Mouse (Mus musculus) neural tube, embryonic 12.5 days (tissue): ENCODE measurements at regions not wholly inside any gene's neighbourhood (a gene's known extent, or its start where the extent isn't known, plus 50 kb on each side); places are given as distances from the start of the nearest gene placed in this dataset.
A peak's percentile ranks its signal among the peaks of the same experiment; 100 is the strongest.

ENCODE experiments used
- ATAC-seq: fragments of 200-750 bp; cut with Nextera tagmentation; 2 replicates; pipeline ENCODE4 v1.8.0; 2017; ENCODE audit warnings: low read depth, mild to moderate bottlenecking, moderate TSS enrichment, moderate library complexity; ENCODE audit not compliant: low FRiP score
- H3K27ac ChIP-seq: fragments of 300-500 bp; sonication (generic); 2 replicates; pipeline ENCODE4 v1.5.1; 2016
- H3K27me3 ChIP-seq: fragments of 300-500 bp; sonication (generic); replicated peaks from 2 replicates; pipeline ENCODE4 v1.6.1; 2016; ENCODE audit warnings: mild to moderate bottlenecking
- H3K36me3 ChIP-seq: fragments of 300-500 bp; sonication (generic); 2 replicates; pipeline ENCODE4 v1.6.1; 2016; ENCODE audit warnings: mild to moderate bottlenecking
- H3K4me1 ChIP-seq: fragments of 300-500 bp; sonication (generic); 2 replicates; pipeline ENCODE4 v1.6.1; 2016
- H3K4me2 ChIP-seq: fragments of 300-500 bp; sonication (generic); replicated peaks from 2 replicates; pipeline ENCODE4 v1.6.1; 2016; ENCODE audit warnings: mild to moderate bottlenecking
- H3K4me3 ChIP-seq: fragments of 300-500 bp; sonication (generic); 2 replicates; pipeline ENCODE4 v1.5.1; 2016
- H3K9ac ChIP-seq: fragments of 300-500 bp; sonication (generic); 2 replicates; pipeline ENCODE4 v1.6.1; 2016; ENCODE audit warnings: mild to moderate bottlenecking
- H3K9me3 ChIP-seq: fragments of 300-500 bp; sonication (generic); 2 replicates; pipeline ENCODE4 v1.6.1; 2016; ENCODE audit warnings: mild to moderate bottlenecking
- WGBS: fragments of 180-500 bp; shearing (Covaris S2); methylation state at CpG from one replicate; pipeline ENCODE4 v1.1.7; 2016; 5-methylcytosine and 5-hydroxymethylcytosine counted together

- 70% methylated on average over 8 of the region's 8 CpGs for WGBS
- Histone ChIP-seq H3K27ac (no peak overlapping the region), H3K4me2 (no peak overlapping the region), H3K27me3 (no peaks in the 10 kb centered on the region), H3K9me3 (no peaks in the 10 kb centered on the region), H3K36me3 (no peaks in the 10 kb centered on the region), H3K4me1 (peaks cover 2% of the 10 kb centered on the region; the same call in 1 of the 2 replicates), H3K9ac (no peak overlapping the region), H3K4me3 (no peak overlapping the region)
- no peak for ATAC-seq
These were observed 266.7 kb upstream of the A1bg start for GRCm38 (mm10) chr15:61189481-61189880.

- no peak overlapping the region for H3K4me2 ChIP-seq
- H3K9me3 ChIP-seq = no peaks in the 10 kb centered on the region
- ATAC-seq = no peak
- no peak overlapping the region for H3K27ac ChIP-seq
- 14% methylated on average over 2 of the region's 2 CpGs for WGBS
- H3K36me3 ChIP-seq = no peaks in the 10 kb centered on the region
- H3K4me1 ChIP-seq = peaks cover 9% of the 10 kb centered on the region; the same call in 1 of the 2 replicates
- no peaks in the 10 kb centered on the region for H3K27me3 ChIP-seq
- H3K4me3 ChIP-seq = no peak overlapping the region
- H3K9ac ChIP-seq = no peak overlapping the region
These were observed 261.8 kb upstream of the A1bg start for GRCm38 (mm10) chr15:61184597-61184963.

GRCm38 (mm10) chr15:61183751-61184596 lies 261.2 kb upstream of the A1bg start:
- no peak overlapping the region for H3K4me3 ChIP-seq
- no peak overlapping the region for H3K4me2 ChIP-seq
- no peak overlapping the region for H3K9ac ChIP-seq
- peaks cover 9% of the 10 kb centered on the region; the same call in 1 of the 2 replicates for H3K4me1 ChIP-seq
- no peaks in the 10 kb centered on the region for H3K9me3 ChIP-seq
- no peaks in the 10 kb centered on the region for H3K36me3 ChIP-seq
- no peaks in the 10 kb centered on the region for H3K27me3 ChIP-seq
- ATAC-seq = 0 out of 2 replicates have a peak, but pooled peaks have one; percentile 37
- WGBS = 14% methylated on average over 11 of the region's 11 CpGs
- no peak overlapping the region for H3K27ac ChIP-seq

GRCm38 (mm10) chr15:61183291-61183690 lies 260.5 kb upstream of the A1bg start:
- Histone ChIP-seq H3K9ac (no peak overlapping the region), H3K4me2 (no peak overlapping the region), H3K4me3 (no peak overlapping the region), H3K4me1 (peaks cover 9% of the 10 kb centered on the region; the same call in 1 of the 2 replicates), H3K36me3 (no peaks in the 10 kb centered on the region), H3K9me3 (no peaks in the 10 kb centered on the region), H3K27me3 (no peaks in the 10 kb centered on the region), H3K27ac (no peak overlapping the region)
- WGBS = 18% methylated on average over 5 of the region's 5 CpGs
- no peak for ATAC-seq

- no peak for ATAC-seq
- no peak overlapping the region for H3K4me3 ChIP-seq
- no peaks in the 10 kb centered on the region for H3K9me3 ChIP-seq
- 87% methylated on average over 1 of the region's 1 CpGs for WGBS
- no peak overlapping the region for H3K9ac ChIP-seq
- H3K27ac ChIP-seq = no peak overlapping the region
- no peak overlapping the region for H3K4me2 ChIP-seq
- H3K27me3 ChIP-seq = no peaks in the 10 kb centered on the region
- H3K4me1 ChIP-seq = no peaks in the 10 kb centered on the region
- no peaks in the 10 kb centered on the region for H3K36me3 ChIP-seq
These were observed 246.1 kb upstream of the A1bg start for GRCm38 (mm10) chr15:61168842-61169416.

GRCm38 (mm10) chr15:61165050-61165449 lies 242.2 kb upstream of the A1bg start:
- H3K9me3 ChIP-seq = no peaks in the 10 kb centered on the region
- H3K4me2 ChIP-seq = no peak overlapping the region
- ATAC-seq = no peak
- H3K27ac ChIP-seq = no peak overlapping the region
- 58% methylated on average over 5 of the region's 5 CpGs for WGBS
- H3K9ac ChIP-seq = no peak overlapping the region
- no peak overlapping the region for H3K4me3 ChIP-seq
- H3K36me3 ChIP-seq = no peaks in the 10 kb centered on the region
- no peaks in the 10 kb centered on the region for H3K4me1 ChIP-seq
- no peaks in the 10 kb centered on the region for H3K27me3 ChIP-seq

- no peaks in the 10 kb centered on the region for H3K36me3 ChIP-seq
- WGBS = 64% methylated on average over 5 of the region's 5 CpGs
These were observed 238.6 kb upstream of the A1bg start for GRCm38 (mm10) chr15:61161397-61161796.

GRCm38 (mm10) chr15:61160666-61161065 lies 237.9 kb upstream of the A1bg start:
- 74% methylated on average over 1 of the region's 1 CpGs for whole genome bisulfite sequencing
- no peaks in the 10 kb centered on the region for H3K27me3 ChIP-seq
- H3K4me1 ChIP-seq = no peaks in the 10 kb centered on the region
- H3K4me2 ChIP-seq = no peak overlapping the region
- H3K9me3 ChIP-seq = no peaks in the 10 kb centered on the region
- ATAC-seq = no peak
- no peaks in the 10 kb centered on the region for H3K36me3 ChIP-seq
- no peak overlapping the region for H3K4me3 ChIP-seq
- no peak overlapping the region for H3K27ac ChIP-seq
- no peak overlapping the region for H3K9ac ChIP-seq

More at GRCm38 (mm10) chr15:61161397-61161796, 238.6 kb upstream of the A1bg start:
- Histone ChIP-seq H3K27me3 (no peaks in the 10 kb centered on the region), H3K27ac (no peak overlapping the region), H3K4me2 (no peak overlapping the region), H3K4me3 (no peak overlapping the region), H3K9ac (no peak overlapping the region), H3K4me1 (no peaks in the 10 kb centered on the region), H3K9me3 (no peaks in the 10 kb centered on the region)
- no peak for ATAC-seq

- 78% methylated on average over 5 of the region's 5 CpGs for WGBS
- Histone ChIP-seq H3K4me1 (no peaks in the 10 kb centered on the region), H3K27me3 (no peaks in the 10 kb centered on the region), H3K9ac (no peak overlapping the region), H3K4me3 (no peak overlapping the region), H3K4me2 (no peak overlapping the region), H3K36me3 (no peaks in the 10 kb centered on the region), H3K9me3 (no peaks in the 10 kb centered on the region), H3K27ac (no peak overlapping the region)
- no peak for ATAC-seq
These were observed 236.7 kb upstream of the A1bg start for GRCm38 (mm10) chr15:61159552-61159951.

- no peaks in the 10 kb centered on the region for H3K27me3 ChIP-seq
- no peaks in the 10 kb centered on the region for H3K4me1 ChIP-seq
- peak overlapping the region; percentile 5; the same call in 1 of the 2 replicates for H3K27ac ChIP-seq
- WGBS = 19% methylated on average over 13 of the region's 13 CpGs
- H3K4me2 ChIP-seq = peak overlapping the region; percentile 61
- H3K9me3 ChIP-seq = no peaks in the 10 kb centered on the region
- H3K9ac ChIP-seq = peak overlapping the region; percentile 36; the same call in 1 of the 2 replicates
- no peaks in the 10 kb centered on the region for H3K36me3 ChIP-seq
- peak; percentile 88 for ATAC-seq
- H3K4me3 ChIP-seq = peak overlapping the region; percentile 28
These were observed 235.3 kb upstream of the A1bg start for GRCm38 (mm10) chr15:61158041-61158545.

- ATAC-seq = peak; percentile 65
These were observed 234.7 kb upstream of the A1bg start for GRCm38 (mm10) chr15:61157543-61157942.

GRCm38 (mm10) chr15:61155530-61155929 lies 232.7 kb upstream of the A1bg start:
- Histone ChIP-seq H3K4me1 (no peaks in the 10 kb centered on the region), H3K4me3 (no peak overlapping the region), H3K27ac (no peak overlapping the region), H3K4me2 (no peak overlapping the region), H3K27me3 (no peaks in the 10 kb centered on the region), H3K9me3 (no peaks in the 10 kb centered on the region), H3K9ac (no peak overlapping the region), H3K36me3 (no peaks in the 10 kb centered on the region)
- ATAC-seq = no peak
- 58% methylated on average over 7 of the region's 7 CpGs for WGBS

More at GRCm38 (mm10) chr15:61157543-61157942, 234.7 kb upstream of the A1bg start:
- no peak overlapping the region for H3K9ac ChIP-seq
- H3K4me3 ChIP-seq = peak overlapping the region; percentile 28; the same call in 1 of the 2 replicates
- 5% methylated on average over 13 of the region's 13 CpGs for WGBS
- H3K27me3 ChIP-seq = no peaks in the 10 kb centered on the region
- H3K4me1 ChIP-seq = no peaks in the 10 kb centered on the region
- no peak overlapping the region for H3K27ac ChIP-seq
- no peaks in the 10 kb centered on the region for H3K36me3 ChIP-seq
- peak overlapping the region; percentile 61 for H3K4me2 ChIP-seq
- H3K9me3 ChIP-seq = no peaks in the 10 kb centered on the region
